20 mouse cellular contexts compared by ENCODE assay signal in the genomic region with DNA sequence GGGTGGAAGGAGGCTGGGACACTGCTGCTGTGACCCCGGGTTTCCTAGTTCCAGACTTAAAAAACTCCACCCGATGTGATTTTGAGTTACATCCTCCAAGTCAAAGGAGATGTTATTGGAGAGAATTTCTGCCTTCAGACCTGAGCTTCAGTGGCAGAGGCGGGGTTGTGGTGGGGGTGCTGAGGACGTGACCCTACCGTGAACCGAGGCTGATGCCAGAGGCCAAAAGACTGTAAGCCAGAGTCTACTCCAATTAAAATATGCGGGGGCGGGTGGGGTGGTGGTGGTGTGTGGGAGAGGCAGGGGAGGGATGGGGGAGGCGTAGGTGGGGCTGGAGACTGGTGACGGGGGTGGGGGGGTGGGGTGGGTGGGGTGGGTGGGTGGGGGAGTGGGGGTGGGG.
DNase-seq lines count a peak whose midpoint lies in the region; ATAC-seq lines count a peak whose summit lies in the region.
"Had no signal": no experiment of that assay in that cellular context is flagged by ENCODE, and none has a peak within 500 bp of the region (broad histone marks: within the 10 kb centered on the region; RNA-seq: fewer than 3 reads in every experiment).

No protein-coding gene starts in this region.

- DNase-seq in kidney, adult 11 months, result peak; percentile 9
- no peak for DNase-seq in limb, embryonic 10.5 days (ENCODE audit: low spot score)
- DNase-seq in kidney, postnatal 14 days, result peak; percentile 21
- no peak for DNase-seq in midbrain, embryonic 10.5 days (ENCODE audit: low spot score)
- DNase-seq in cerebellum, adult 9-10 months, result no peak
- DNase-seq: adrenal gland, adult 2 months; adrenal gland, postnatal 25 days; cerebellum, adult 18-20 months; forebrain, postnatal 0 days; gastrocnemius, postnatal 36 days; heart, adult 11 months; heart, postnatal 14 days had no signal

- H3K4me1 ChIP-seq in kidney, embryonic 14.5 days (ENCODE audit: control insufficient read depth, insufficient read depth, low read length), result 0 out of 2 replicates have a peak, but pooled peaks cover 3% of the 10 kb centered on the region
- H3K4me1 ChIP-seq in limb, embryonic 12.5 days (replicated peaks), result peaks cover 15% of the 10 kb centered on the region
- no peaks in the 10 kb centered on the region for H3K4me1 ChIP-seq in limb, embryonic 10.5 days
- H3K4me1 ChIP-seq in midbrain, embryonic 10.5 days, result no peaks in the 10 kb centered on the region
- H3K4me1 ChIP-seq: embryonic facial prominence, embryonic 10.5 days; forebrain, embryonic 13.5 days; heart, embryonic 10.5 days had no signal

- WGBS in kidney, embryonic 14.5 days, result 61% methylated on average over 10 of the region's 10 CpGs
- 78% methylated on average over 9 of the region's 10 CpGs for WGBS in limb, embryonic 12.5 days
- WGBS in limb, embryonic 10.5 days, result 85% methylated on average over 8 of the region's 10 CpGs
- WGBS in midbrain, embryonic 10.5 days, result 86% methylated on average over 10 of the region's 10 CpGs

- no peak overlapping the region for H3K4me3 ChIP-seq in kidney, embryonic 14.5 days (ENCODE audit: low read length)
- H3K4me3 ChIP-seq in limb, embryonic 12.5 days (replicated peaks), result no peak overlapping the region
- no peak overlapping the region for H3K4me3 ChIP-seq in limb, embryonic 10.5 days
- no peak overlapping the region for H3K4me3 ChIP-seq in midbrain, embryonic 10.5 days
- H3K4me3 ChIP-seq: embryonic facial prominence, embryonic 10.5 days; forebrain, embryonic 13.5 days; heart, embryonic 10.5 days; hindbrain, embryonic 13.5 days had no signal

- H3K36me3 ChIP-seq in kidney, embryonic 14.5 days (ENCODE audit: control insufficient read depth, insufficient read depth, low read length), result no peaks in the 10 kb centered on the region
- no peaks in the 10 kb centered on the region for H3K36me3 ChIP-seq in limb, embryonic 12.5 days
- no peaks in the 10 kb centered on the region for H3K36me3 ChIP-seq in limb, embryonic 10.5 days
- H3K36me3 ChIP-seq in midbrain, embryonic 10.5 days, result no peaks in the 10 kb centered on the region
- H3K36me3 ChIP-seq: embryonic facial prominence, embryonic 10.5 days; heart, embryonic 10.5 days; hindbrain, embryonic 13.5 days had no signal

- ATAC-seq in kidney, embryonic 14.5 days (ENCODE audit: low FRiP score, low TSS enrichment), result no peak
- no peak for ATAC-seq in limb, embryonic 12.5 days (ENCODE audit: insufficient number of reproducible peaks, insufficient read depth, low FRiP score, low TSS enrichment, low read depth)
- ATAC-seq: forebrain, embryonic 13.5 days; forebrain, postnatal 0 days; hindbrain, postnatal 0 days had no signal

- H3K9me3 ChIP-seq in kidney, embryonic 14.5 days (ENCODE audit: control insufficient read depth, low read length), result peaks cover 11% of the 10 kb centered on the region; the same call in 1 of the 2 replicates
- H3K9me3 ChIP-seq in limb, embryonic 12.5 days, result peaks cover 16% of the 10 kb centered on the region
- no peaks in the 10 kb centered on the region for H3K9me3 ChIP-seq in limb, embryonic 10.5 days (replicated peaks)
- H3K9me3 ChIP-seq in midbrain, embryonic 10.5 days (replicated peaks), result no peaks in the 10 kb centered on the region; the same call in 1 of the 2 replicates
- H3K9me3 ChIP-seq: embryonic facial prominence, embryonic 10.5 days; heart, embryonic 10.5 days had no signal

- H3K27ac ChIP-seq in kidney, embryonic 14.5 days (ENCODE audit: low read depth, low read length), result no peak overlapping the region
- H3K27ac ChIP-seq in limb, embryonic 12.5 days, result no peak overlapping the region
- H3K27ac ChIP-seq in limb, embryonic 10.5 days, result no peak overlapping the region
- no peak overlapping the region for H3K27ac ChIP-seq in midbrain, embryonic 10.5 days (replicated peaks)
- H3K27ac ChIP-seq: embryonic facial prominence, embryonic 10.5 days; forebrain, embryonic 13.5 days; heart, embryonic 10.5 days; hindbrain, embryonic 13.5 days; hindbrain, postnatal 0 days had no signal

- H3K27me3 ChIP-seq in kidney, embryonic 14.5 days (ENCODE audit: control insufficient read depth, insufficient read depth, low read length), result no peaks in the 10 kb centered on the region
- H3K27me3 ChIP-seq in limb, embryonic 12.5 days, result no peaks in the 10 kb centered on the region
- no peaks in the 10 kb centered on the region for H3K27me3 ChIP-seq in limb, embryonic 10.5 days (ENCODE audit: low read depth, poor library complexity, severe bottlenecking)
- H3K27me3 ChIP-seq in midbrain, embryonic 10.5 days (ENCODE audit: low read depth, poor library complexity, severe bottlenecking), result no peaks in the 10 kb centered on the region
- H3K27me3 ChIP-seq: CH12.LX; hindbrain, embryonic 13.5 days had no signal

- H3K4me2 ChIP-seq in kidney, embryonic 14.5 days (replicated peaks; ENCODE audit: low read depth, low read length), result no peak overlapping the region
- 0 out of 2 replicates have a peak overlapping the region, but pooled peaks have one; percentile 10 for H3K4me2 ChIP-seq in limb, embryonic 12.5 days
- H3K4me2 ChIP-seq: forebrain, embryonic 13.5 days; hindbrain, embryonic 13.5 days had no signal

- no peak overlapping the region for H3K9ac ChIP-seq in kidney, embryonic 14.5 days (ENCODE audit: low read depth, low read length)
- no peak overlapping the region for H3K9ac ChIP-seq in limb, embryonic 12.5 days (replicated peaks)
- H3K9ac ChIP-seq: forebrain, embryonic 13.5 days; forebrain, postnatal 0 days; hindbrain, embryonic 13.5 days had no signal

Comparison
In these comparisons a context has a peak if more than half of its experiments do, and no peak if none do; other contexts are left out.
1. DNase-seq: peak in kidney, adult 11 months (single experiment) and kidney, postnatal 14 days (single experiment); none in limb, embryonic 10.5 days (single experiment), midbrain, embryonic 10.5 days (single experiment) and cerebellum, adult 9-10 months (single experiment).